Mouse (Mus musculus): ENCODE data around the gene Rbm18. TPM values are rescaled to one million over a fixed set of nuclear protein-coding genes. Genes with fewer than 3 reads are reported as not detected.
"Not testable (repeated sequence)": the region's sequence is repeated elsewhere in the genome, so short reads cannot be mapped to it uniquely, and the experiment has no call there.

Rbm18 gene
- total RNA-seq (2014; rRNA removed; ENCODE audit: low replicate concordance): 54.6 and 60.5 TPM in 2 replicates
- polyA plus RNA-seq (2015; fragmentation: Nextera tagmentation; extraction: Ambion mirVana): 53.4 and 54.2 TPM in 2 replicates

DNA sequence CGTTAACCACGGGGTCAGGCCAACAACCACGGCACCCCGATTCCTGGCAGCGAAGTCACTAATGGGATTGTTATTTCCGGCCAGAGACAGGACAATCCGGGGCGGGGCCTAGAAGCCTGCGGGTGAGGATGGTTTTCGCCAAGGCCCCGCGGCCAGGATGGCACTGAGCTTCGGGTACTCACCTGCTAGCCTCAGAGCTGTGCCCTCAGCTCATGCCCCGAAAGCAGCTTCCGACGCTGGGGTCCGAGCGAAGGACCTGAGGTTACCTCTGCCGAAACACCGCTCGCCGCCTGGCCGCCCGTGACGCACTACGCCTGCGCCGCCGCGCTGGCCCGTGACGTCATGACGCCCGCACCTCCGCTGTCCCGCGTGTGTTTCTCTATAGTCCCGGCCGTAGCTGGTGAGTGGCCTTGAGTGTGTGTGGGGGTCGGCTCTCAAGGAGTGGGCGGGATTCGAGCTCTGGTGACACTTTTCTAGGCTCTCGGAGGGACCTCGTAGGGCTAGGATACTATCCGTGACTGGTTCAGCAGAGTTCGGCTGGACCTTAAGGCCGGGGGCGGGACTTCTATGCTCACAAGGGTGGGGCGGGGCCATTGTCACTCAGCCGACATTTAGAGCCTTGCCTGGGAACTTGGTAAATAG, at the start of gene Rbm18, which contains the start of gene Mrrf:
TSS of gene Rbm18 (minus strand) at position 474 of the 642 bp plus-strand sequence.
TSS of gene Mrrf (plus strand) at position 90 of the 642 bp plus-strand sequence.
- H3K9me3 ChIP-seq (replicated peaks; ENCODE audit: control insufficient read depth, low read length): no peaks in the 10 kb centered on the region
- peak within 1 kb of the TSS; percentile 61 for H3K9ac ChIP-seq (replicated peaks; ENCODE audit: low read depth, low read length)
- DNase-seq (ENCODE audit: low spot score) (peak; percentile 95), ATAC-seq (ENCODE audit: insufficient read depth, low read depth) (peak; percentile 94)
- no peaks in the 10 kb centered on the region for H3K27me3 ChIP-seq (ENCODE audit: control insufficient read depth, insufficient read depth, low read length)
- peak within 1 kb of the TSS; percentile 66 for H3K4me3 ChIP-seq (ENCODE audit: low read depth, low read length)
- H3K27ac ChIP-seq (ENCODE audit: low read depth): peak within 1 kb of the TSS; percentile 87
- peaks cover 35% of the 10 kb centered on the region for H3K4me1 ChIP-seq (ENCODE audit: control insufficient read depth, insufficient read depth)
- TF ChIP-seq CTCF (IDR thresholded peaks at IDR 0.05; ENCODE audit: low read depth) (no peak), EP300 (IDR thresholded peaks at IDR 0.05; ENCODE audit: low read depth) (peak; percentile 13; the same call in 1 of the 2 replicates)
- WGBS: under 1% methylated on average over 50 of the region's 50 CpGs
- H3K36me3 ChIP-seq (replicated peaks; ENCODE audit: control insufficient read depth, insufficient read depth, low read length): peaks cover 30% of the 10 kb centered on the region
- peak within 1 kb of the TSS; percentile 77 for H3K4me2 ChIP-seq (ENCODE audit: low read depth, low read length)

DNA sequence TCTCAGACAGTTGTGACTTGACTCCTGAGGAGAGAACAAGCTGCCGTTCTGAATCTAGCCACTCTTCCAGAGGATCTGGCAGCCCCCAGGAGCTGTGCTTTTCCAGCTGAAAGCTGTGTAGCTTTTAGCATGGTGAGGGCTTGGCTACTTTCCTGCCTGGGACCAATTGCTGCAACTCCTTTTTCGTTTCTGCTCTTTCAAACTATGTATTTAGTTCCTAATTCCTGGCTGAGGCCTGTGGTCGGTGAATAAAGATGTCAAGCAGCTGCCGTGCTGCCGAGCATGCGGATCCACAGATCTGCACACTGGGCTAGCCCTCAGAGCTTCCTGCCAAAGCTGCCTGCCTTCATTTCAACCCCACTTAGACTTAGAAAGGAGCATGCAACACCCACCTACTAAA, 48.3 kb upstream of the Rbm18 start:
- WGBS: 66% methylated on average over 6 of the region's 6 CpGs

DNA sequence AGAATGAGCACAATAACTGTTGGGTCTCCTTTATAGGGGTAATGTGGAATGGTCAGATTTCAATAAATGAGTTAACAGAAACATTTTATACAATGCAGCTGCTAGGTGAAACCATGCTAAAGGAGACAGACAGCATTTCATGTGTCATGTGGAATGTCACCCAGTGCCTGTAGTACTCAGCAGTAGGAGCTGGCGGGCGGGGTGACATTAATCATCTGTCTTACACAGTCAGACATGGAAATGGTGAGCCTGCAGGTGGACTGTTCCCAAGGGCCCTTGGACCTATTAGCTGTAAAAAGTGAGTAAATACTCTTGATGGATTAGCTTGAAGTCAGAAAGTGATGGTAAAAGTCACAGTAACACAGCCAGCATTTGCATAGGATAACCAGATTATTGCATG, 47.6 kb upstream of the Rbm18 start:
- Histone ChIP-seq H3K27ac (ENCODE audit: low read depth) (peak overlapping the region; percentile 89), H3K36me3 (replicated peaks; ENCODE audit: control insufficient read depth, insufficient read depth, low read length) (peaks cover 16% of the 10 kb centered on the region), H3K4me3 (ENCODE audit: low read depth, low read length) (no peak overlapping the region), H3K4me2 (ENCODE audit: low read depth, low read length) (no peak overlapping the region), H3K27me3 (ENCODE audit: control insufficient read depth, insufficient read depth, low read length) (no peaks in the 10 kb centered on the region), H3K9me3 (replicated peaks; ENCODE audit: control insufficient read depth, low read length) (no peaks in the 10 kb centered on the region), H3K9ac (replicated peaks; ENCODE audit: low read depth, low read length) (no peak overlapping the region), H3K4me1 (ENCODE audit: control insufficient read depth, insufficient read depth) (peaks cover 21% of the 10 kb centered on the region)
- DNase-seq (ENCODE audit: low spot score) (no peak), ATAC-seq (ENCODE audit: insufficient read depth, low read depth) (0 out of 2 replicates have a peak, but pooled peaks have one; percentile 39)
- TF ChIP-seq EP300 (IDR thresholded peaks at IDR 0.05; ENCODE audit: low read depth) (no peak), CTCF (IDR thresholded peaks at IDR 0.05; ENCODE audit: low read depth) (no peak)
- 78% methylated on average over 2 of the region's 2 CpGs for WGBS

More for the DNA sequence above, 48.3 kb upstream of the Rbm18 start:
- Histone ChIP-seq H3K4me3 (ENCODE audit: low read depth, low read length) (no peak overlapping the region), H3K36me3 (replicated peaks; ENCODE audit: control insufficient read depth, insufficient read depth, low read length) (peaks cover 10% of the 10 kb centered on the region), H3K9ac (replicated peaks; ENCODE audit: low read depth, low read length) (0 out of 2 replicates have a peak overlapping the region, but pooled peaks have one; percentile 15), H3K27me3 (ENCODE audit: control insufficient read depth, insufficient read depth, low read length) (no peaks in the 10 kb centered on the region), H3K27ac (ENCODE audit: low read depth) (peak overlapping the region; percentile 89), H3K4me2 (ENCODE audit: low read depth, low read length) (no peak overlapping the region), H3K9me3 (replicated peaks; ENCODE audit: control insufficient read depth, low read length) (no peaks in the 10 kb centered on the region), H3K4me1 (ENCODE audit: control insufficient read depth, insufficient read depth) (peaks cover 16% of the 10 kb centered on the region)
- no peak for ATAC-seq (ENCODE audit: insufficient read depth, low read depth)
- TF ChIP-seq CTCF (IDR thresholded peaks at IDR 0.05; ENCODE audit: low read depth) (no peak), EP300 (IDR thresholded peaks at IDR 0.05; ENCODE audit: low read depth) (no peak)
- no peak for DNase-seq (ENCODE audit: low spot score)

DNA sequence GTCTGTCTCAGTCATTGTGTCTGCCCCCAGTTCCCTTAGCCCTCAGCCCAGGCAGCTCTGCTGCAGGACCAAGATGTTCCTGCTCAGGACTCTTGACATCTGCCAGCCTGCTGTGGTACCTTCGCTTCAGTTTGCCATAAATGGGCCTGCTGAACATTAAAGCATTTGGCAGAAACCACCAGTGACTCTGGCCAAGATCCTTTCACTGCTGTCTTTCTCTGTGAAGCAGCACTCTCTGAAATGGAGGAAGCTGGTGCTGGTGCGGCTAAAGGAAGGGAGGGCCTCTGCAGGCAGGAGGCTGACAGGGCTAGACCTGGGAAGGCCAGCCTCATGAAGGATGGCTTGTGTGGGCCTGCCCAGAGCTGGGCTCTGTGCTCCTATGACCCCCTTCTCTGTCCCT, 46.7 kb upstream of the Rbm18 start:
- WGBS: 36% methylated on average over 2 of the region's 2 CpGs

DNA sequence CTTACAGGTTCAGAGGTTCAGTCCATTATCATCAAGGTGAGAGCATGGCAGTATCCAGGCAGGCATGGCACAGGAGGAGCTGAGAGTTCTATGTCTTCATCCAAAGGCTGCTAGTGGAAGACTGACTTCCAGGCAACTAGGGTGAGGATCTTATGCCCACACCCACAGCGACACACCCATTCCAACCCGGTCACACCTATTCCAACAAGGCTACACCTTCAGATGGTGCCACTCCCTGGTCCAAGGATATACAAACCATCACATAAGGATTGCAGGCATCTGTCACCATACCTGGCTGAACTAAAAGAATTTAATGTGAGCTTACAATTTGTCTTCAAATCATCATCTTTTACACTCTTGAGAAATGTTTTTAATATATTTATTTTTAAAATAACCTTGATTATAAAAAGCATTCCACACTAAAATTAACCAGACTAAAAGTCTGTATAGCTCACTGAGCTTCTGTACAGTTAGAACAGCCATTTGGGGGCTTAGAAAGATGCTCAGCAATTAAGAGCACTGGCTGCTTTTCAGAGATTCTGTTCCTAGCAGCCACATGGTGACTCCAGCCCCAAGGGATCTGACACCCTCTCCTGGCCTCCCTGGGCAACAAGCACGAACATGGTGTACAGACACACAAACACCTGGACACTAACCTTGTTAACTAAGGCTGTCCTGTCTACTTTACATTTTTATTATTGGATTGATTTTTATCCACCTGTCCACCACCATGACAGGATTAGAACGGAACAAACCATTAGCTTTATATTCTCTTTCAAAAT, 45.2 kb upstream of the Rbm18 start:
- H3K27ac ChIP-seq (ENCODE audit: low read depth); H3K9ac ChIP-seq (replicated peaks; ENCODE audit: low read depth, low read length); ATAC-seq (ENCODE audit: insufficient read depth, low read depth); H3K4me2 ChIP-seq (ENCODE audit: low read depth, low read length); H3K9me3 ChIP-seq (replicated peaks; ENCODE audit: control insufficient read depth, low read length); DNase-seq (ENCODE audit: low spot score); H3K4me3 ChIP-seq (ENCODE audit: low read depth, low read length); H3K27me3 ChIP-seq (ENCODE audit: control insufficient read depth, insufficient read depth, low read length): not testable (repeated sequence)
- WGBS: 90% methylated on average over 4 of the region's 4 CpGs
- Histone ChIP-seq H3K36me3 (replicated peaks; ENCODE audit: control insufficient read depth, insufficient read depth, low read length) (peaks cover 30% of the 10 kb centered on the region), H3K4me1 (ENCODE audit: control insufficient read depth, insufficient read depth) (peaks cover 25% of the 10 kb centered on the region)

More for the DNA sequence above, 46.7 kb upstream of the Rbm18 start:
- no peak overlapping the region for H3K4me2 ChIP-seq (ENCODE audit: low read depth, low read length)
- peaks cover 21% of the 10 kb centered on the region for H3K4me1 ChIP-seq (ENCODE audit: control insufficient read depth, insufficient read depth)
- H3K4me3 ChIP-seq (ENCODE audit: low read depth, low read length): no peak overlapping the region
- DNase-seq (ENCODE audit: low spot score): peak; percentile 73
- no peak for TF ChIP-seq EP300 (IDR thresholded peaks at IDR 0.05; ENCODE audit: low read depth)
- TF ChIP-seq CTCF (IDR thresholded peaks at IDR 0.05; ENCODE audit: low read depth): no peak
- H3K27ac ChIP-seq (ENCODE audit: low read depth): peak overlapping the region; percentile 89
- no peaks in the 10 kb centered on the region for H3K27me3 ChIP-seq (ENCODE audit: control insufficient read depth, insufficient read depth, low read length)
- peak; percentile 80 for ATAC-seq (ENCODE audit: insufficient read depth, low read depth)
- no peak overlapping the region; the same call in 1 of the 2 replicates for H3K9ac ChIP-seq (replicated peaks; ENCODE audit: low read depth, low read length)
- H3K36me3 ChIP-seq (replicated peaks; ENCODE audit: control insufficient read depth, insufficient read depth, low read length): peaks cover 17% of the 10 kb centered on the region
- no peaks in the 10 kb centered on the region for H3K9me3 ChIP-seq (replicated peaks; ENCODE audit: control insufficient read depth, low read length)

Measured in heart, postnatal 0 days (tissue).